Mouse (Mus musculus) ES-Bruce4 (cell line): ENCODE measurements around the gene Vezt. TPM values are rescaled to one million over a fixed set of nuclear protein-coding genes. Genes with fewer than 3 reads are reported as not detected.
A peak's percentile ranks its signal among the peaks of the same experiment; 100 is the strongest.

Experiments used
- H3K27ac ChIP-seq: 2 replicates; pipeline ENCODE4 v1.5.1; 2012; ENCODE audit warnings: low read length, inconsistent platforms; ENCODE audit not compliant: insufficient read depth
- H3K27me3 ChIP-seq: 2 replicates; pipeline ENCODE4 v1.6.1; 2012; ENCODE audit warnings: mild to moderate bottlenecking, low read length, inconsistent platforms; ENCODE audit not compliant: control insufficient read depth, poor library complexity, insufficient read depth, severe bottlenecking
- H3K36me3 ChIP-seq: 2 replicates; pipeline ENCODE4 v1.6.1; 2012; ENCODE audit warnings: inconsistent platforms, mild to moderate bottlenecking, low read length, moderate library complexity; ENCODE audit not compliant: control insufficient read depth, poor library complexity, insufficient read depth, severe bottlenecking
- H3K4me1 ChIP-seq: one replicate; pipeline ENCODE4 v1.8.1; 2011; ENCODE audit warnings: low read length; ENCODE audit not compliant: control insufficient read depth, insufficient read depth
- H3K4me3 ChIP-seq: 2 replicates; pipeline ENCODE4 v1.5.1; 2011; ENCODE audit warnings: low read depth, mild to moderate bottlenecking, low read length
- H3K9ac ChIP-seq: 2 replicates; pipeline ENCODE4 v1.6.1; 2012; ENCODE audit warnings: low read depth, mild to moderate bottlenecking, inconsistent platforms; ENCODE audit not compliant: poor library complexity, severe bottlenecking
- H3K9me3 ChIP-seq: replicated peaks from 2 replicates; pipeline ENCODE4 v1.6.1; 2012; ENCODE audit warnings: mild to moderate bottlenecking, low read length, inconsistent platforms; ENCODE audit not compliant: control insufficient read depth, poor library complexity, insufficient read depth, severe bottlenecking
- CTCF ChIP-seq: IDR thresholded peaks from one replicate; pipeline ENCODE4 v1.8.1; 2011; ENCODE audit warnings: low read depth, low read length
- EP300 ChIP-seq: IDR thresholded peaks from 2 replicates; pipeline ENCODE4 v1.6.1; 2011; ENCODE audit warnings: low read depth, low read length; ENCODE audit not compliant: insufficient read depth
- POLR2A ChIP-seq: IDR thresholded peaks from one replicate; pipeline ENCODE4 v1.8.1; 2011; ENCODE audit warnings: low read length; ENCODE audit not compliant: insufficient read depth
- polyA plus RNA-seq: library from polyadenylated mRNA; stranded (reverse); fragments of >200 nt; gene quantifications from 2 replicates; pipeline ENCODE4 v1.2.4, GENCODE M21; 2011; ENCODE audit warnings: low read depth; ENCODE audit not compliant: missing spikeins, insufficient read depth, insufficient read length

Gene Vezt
- polyA plus RNA-seq, 1 experiment = 17.3 TPM

GRCm38 (mm10) chr10:93899303-93899702 lies 136.3 kb downstream of the Vezt start:
- Histone ChIP-seq H3K9ac (no peak overlapping the region), H3K36me3 (no peaks in the 10 kb centered on the region), H3K27me3 (no peaks in the 10 kb centered on the region), H3K4me3 (no peak overlapping the region), H3K9me3 (no peaks in the 10 kb centered on the region), H3K4me1 (no peaks in the 10 kb centered on the region), H3K27ac (no peak overlapping the region)
- TF ChIP-seq CTCF (no peak), POLR2A (no peak), EP300 (no peak)

- Histone ChIP-seq H3K4me1 (no peaks in the 10 kb centered on the region), H3K36me3 (no peaks in the 10 kb centered on the region), H3K27me3 (no peaks in the 10 kb centered on the region), H3K4me3 (no peak within 1 kb of the TSS), H3K27ac (no peak within 1 kb of the TSS), H3K9ac (no peak within 1 kb of the TSS), H3K9me3 (no peaks in the 10 kb centered on the region)
- TF ChIP-seq POLR2A (no peak), CTCF (no peak), EP300 (no peak)
Measured at GRCm38 (mm10) chr10:93897043-93897646, 138.5 kb downstream of the Vezt start, which contains the start of gene Metap2. Metap2 (minus strand) TSS chr10:93897093.

- no peaks in the 10 kb centered on the region for H3K36me3 ChIP-seq
- no peak overlapping the region for H3K9ac ChIP-seq
- no peaks in the 10 kb centered on the region for H3K9me3 ChIP-seq
- TF ChIP-seq CTCF = no peak
- no peak for TF ChIP-seq POLR2A
- TF ChIP-seq EP300 = no peak
- H3K27ac ChIP-seq = no peak overlapping the region
- no peak overlapping the region for H3K4me3 ChIP-seq
- H3K27me3 ChIP-seq = no peaks in the 10 kb centered on the region
- no peaks in the 10 kb centered on the region for H3K4me1 ChIP-seq
Measured at GRCm38 (mm10) chr10:93892551-93892950, 143.1 kb downstream of the Vezt start.

- H3K9ac ChIP-seq = no peak overlapping the region
- no peak for TF ChIP-seq POLR2A
- TF ChIP-seq EP300 = no peak
- TF ChIP-seq CTCF = no peak
- H3K4me3 ChIP-seq = no peak overlapping the region
- H3K9me3 ChIP-seq = no peaks in the 10 kb centered on the region
- H3K36me3 ChIP-seq = peaks cover 10% of the 10 kb centered on the region
- H3K27me3 ChIP-seq = no peaks in the 10 kb centered on the region
- no peaks in the 10 kb centered on the region for H3K4me1 ChIP-seq
- H3K27ac ChIP-seq = no peak overlapping the region
Measured at GRCm38 (mm10) chr10:93891031-93891430, 144.6 kb downstream of the Vezt start.

GRCm38 (mm10) chr10:93890565-93890964 lies 145.1 kb downstream of the Vezt start:
- peaks cover 15% of the 10 kb centered on the region for H3K36me3 ChIP-seq
- no peaks in the 10 kb centered on the region for H3K4me1 ChIP-seq
- H3K27me3 ChIP-seq = no peaks in the 10 kb centered on the region
- H3K4me3 ChIP-seq = no peak overlapping the region
- no peak overlapping the region for H3K27ac ChIP-seq
- no peaks in the 10 kb centered on the region for H3K9me3 ChIP-seq
- H3K9ac ChIP-seq = no peak overlapping the region
- TF ChIP-seq CTCF = no peak
- no peak for TF ChIP-seq EP300
- no peak for TF ChIP-seq POLR2A

- H3K9ac ChIP-seq = peak overlapping the region; percentile 76
- H3K27me3 ChIP-seq = no peaks in the 10 kb centered on the region
- no peak overlapping the region for H3K27ac ChIP-seq
- TF ChIP-seq CTCF = no peak
- no peak for TF ChIP-seq EP300
- no peak for TF ChIP-seq POLR2A
- H3K4me3 ChIP-seq = peak overlapping the region; percentile 86
- peaks cover 18% of the 10 kb centered on the region for H3K36me3 ChIP-seq
- H3K4me1 ChIP-seq = no peaks in the 10 kb centered on the region
- no peaks in the 10 kb centered on the region for H3K9me3 ChIP-seq
Measured at GRCm38 (mm10) chr10:93889976-93890375, 145.6 kb downstream of the Vezt start.
